Mouse (Mus musculus) stomach, postnatal 0 days (tissue): ENCODE results near the gene Ypel3. TPM values are rescaled to one million over a fixed set of nuclear protein-coding genes. Genes with fewer than 3 reads are reported as not detected.
A peak's percentile ranks its signal among the peaks of the same experiment; 100 is the strongest.

ENCODE experiments used
- ATAC-seq: fragments of 200-750 bp; cut with Nextera tagmentation; 2 replicates; pipeline ENCODE4 v1.8.0; 2017; ENCODE audit not compliant: low FRiP score, low TSS enrichment
- DNase-seq: peaks from one replicate; pipeline ENCODE4 v3.0.0-alpha.2; 2016; ENCODE audit warnings: low spot score
- H3K27ac ChIP-seq: fragments of 300-500 bp; sonication (generic); replicated peaks from 2 replicates; pipeline ENCODE4 v1.5.1; 2014; ENCODE audit warnings: mild to moderate bottlenecking, control low read depth
- H3K27me3 ChIP-seq: fragments of 300-500 bp; sonication (generic); 2 replicates; pipeline ENCODE4 v1.6.1; 2014; ENCODE audit warnings: low read length; ENCODE audit not compliant: control insufficient read depth, insufficient read depth
- H3K36me3 ChIP-seq: fragments of 300-500 bp; sonication (generic); 2 replicates; pipeline ENCODE4 v1.6.1; 2014; ENCODE audit warnings: low read length, mixed read lengths; ENCODE audit not compliant: control insufficient read depth, insufficient read depth
- H3K4me1 ChIP-seq: fragments of 300-500 bp; sonication (generic); replicated peaks from 2 replicates; pipeline ENCODE4 v1.6.1; 2014; ENCODE audit warnings: antibody characterized with exemption; ENCODE audit not compliant: control insufficient read depth, insufficient read depth
- H3K4me2 ChIP-seq: fragments of 300-500 bp; sonication (generic); replicated peaks from 2 replicates; pipeline ENCODE4 v1.6.1; 2014; ENCODE audit warnings: low read depth, mild to moderate bottlenecking, control low read depth, moderate library complexity
- H3K4me3 ChIP-seq: fragments of 300-500 bp; sonication (generic); 2 replicates; pipeline ENCODE4 v1.5.1; 2014; ENCODE audit warnings: low read depth, low read length, control low read depth
- H3K9ac ChIP-seq: fragments of 300-500 bp; sonication (generic); 2 replicates; pipeline ENCODE4 v1.6.1; 2014; ENCODE audit warnings: mild to moderate bottlenecking, low read length, control low read depth, mixed read lengths
- H3K9me3 ChIP-seq: fragments of 300-500 bp; sonication (generic); 2 replicates; pipeline ENCODE4 v1.6.1; 2016; ENCODE audit warnings: low read length; ENCODE audit not compliant: control insufficient read depth
- CTCF ChIP-seq: IDR thresholded peaks from 2 replicates; pipeline ENCODE4 v1.5.1; 2016; ENCODE audit warnings: antibody characterized with exemption, low read depth, mild to moderate bottlenecking, moderate library complexity
- EP300 ChIP-seq: optimal IDR thresholded peaks from 2 replicates; pipeline ENCODE3; 2016; ENCODE audit warnings: antibody characterized with exemption
- WGBS: fragments of 180-500 bp; shearing (Covaris S2); extraction: QIAGEN DNeasy Blood & Tissue Kit; methylation state at CpG from one replicate; pipeline ENCODE4 v1.1.7; 2014; 5-methylcytosine and 5-hydroxymethylcytosine counted together
- polyA plus RNA-seq: library from polyadenylated mRNA; unstranded; fragments of >200 nt; fragmentation: Nextera tagmentation; extraction: Ambion mirVana; gene quantifications from 2 replicates; pipeline ENCODE4 v1.2.1, GENCODE M21; 2015

The Ypel3 gene
- polyA plus RNA-seq, 1 experiment from 2014 or later = 86.0 TPM

DNA sequence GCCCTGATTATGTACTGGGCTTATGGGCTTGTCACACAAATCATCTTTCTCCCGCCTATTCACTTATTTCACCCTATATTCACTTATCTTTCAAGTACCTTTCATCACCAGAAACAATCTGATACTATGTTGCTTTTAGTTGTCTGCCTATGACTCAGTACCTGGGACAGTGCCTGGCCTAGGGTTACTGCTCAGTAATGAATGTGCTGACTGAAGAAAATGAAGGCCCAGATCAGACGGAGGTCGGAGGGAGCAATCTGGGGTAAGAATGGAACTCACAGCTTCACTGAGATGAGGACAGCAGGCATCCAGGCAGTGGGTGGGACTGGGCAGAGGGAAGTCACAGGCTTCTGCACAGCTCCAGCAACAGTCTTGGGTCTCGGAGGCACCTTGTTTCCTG is 30.6 kb downstream of the Ypel3 start:
- H3K4me1 ChIP-seq = 0 out of 2 replicates have a peak, but pooled peaks cover 4% of the 10 kb centered on the region
- H3K9ac ChIP-seq = peak overlapping the region; percentile 60; the same call in 1 of the 2 replicates
- no peak for TF ChIP-seq CTCF
- TF ChIP-seq EP300 = no peak
- H3K27me3 ChIP-seq = no peaks in the 10 kb centered on the region
- H3K27ac ChIP-seq = no peak overlapping the region; the same call in 1 of the 2 replicates
- no peak overlapping the region for H3K4me3 ChIP-seq
- no peaks in the 10 kb centered on the region for H3K36me3 ChIP-seq
- no peak for ATAC-seq
- peak overlapping the region; percentile 69; the same call in 1 of the 2 replicates for H3K4me2 ChIP-seq
- 34% methylated on average over 4 of the region's 4 CpGs for WGBS
- no peak for DNase-seq
- no peaks in the 10 kb centered on the region for H3K9me3 ChIP-seq

DNA sequence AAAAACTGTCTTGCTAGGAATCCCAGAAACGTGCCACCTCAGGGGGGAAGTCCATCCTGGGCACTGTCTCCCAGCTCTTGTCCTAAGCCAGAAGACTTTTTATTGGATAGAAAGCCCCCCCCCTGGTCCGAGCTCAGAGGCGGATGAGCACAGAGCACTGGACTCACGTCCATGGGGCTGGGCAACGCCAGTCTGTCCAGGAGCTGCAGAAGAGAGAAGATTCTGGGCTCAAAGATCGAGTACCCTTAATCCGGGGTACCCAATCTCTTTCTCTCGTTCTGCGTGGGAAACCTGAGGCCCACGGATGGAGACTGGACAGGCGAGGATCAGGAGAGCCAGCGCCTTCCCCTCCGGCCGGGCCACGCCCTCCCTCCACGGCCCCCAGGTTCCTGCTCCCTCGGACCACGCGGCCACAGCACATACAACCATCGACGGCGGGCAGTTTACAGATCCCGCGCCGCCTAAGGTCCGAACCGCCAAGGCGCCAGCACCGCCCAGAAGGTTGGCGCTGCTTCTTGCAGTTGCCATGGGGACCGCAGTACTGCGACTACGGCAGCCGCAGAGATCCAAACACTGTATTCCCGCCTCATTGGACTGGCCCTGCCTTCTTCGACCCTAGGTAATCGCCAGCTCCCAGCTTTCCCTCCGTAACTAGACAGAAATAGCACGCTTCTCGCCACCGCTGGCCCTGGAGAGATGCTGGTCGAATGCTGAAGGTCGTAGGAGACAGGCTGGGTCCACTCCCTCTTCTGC is 32.1 kb downstream of the Ypel3 start:
- DNase-seq (peak; percentile 87), ATAC-seq (peak; percentile 84)
- Histone ChIP-seq H3K36me3 (no peaks in the 10 kb centered on the region), H3K27me3 (no peaks in the 10 kb centered on the region), H3K4me2 (peak overlapping the region; percentile 69), H3K4me1 (0 out of 2 replicates have a peak, but pooled peaks cover 4% of the 10 kb centered on the region), H3K9me3 (no peaks in the 10 kb centered on the region), H3K9ac (peak overlapping the region; percentile 60), H3K4me3 (peak overlapping the region; percentile 55), H3K27ac (peak overlapping the region; percentile 41; the same call in 1 of the 2 replicates)
- WGBS = 0% methylated on average over 38 of the region's 43 CpGs
- TF ChIP-seq EP300 = no peak
- peak; percentile 44 for TF ChIP-seq CTCF

DNA sequence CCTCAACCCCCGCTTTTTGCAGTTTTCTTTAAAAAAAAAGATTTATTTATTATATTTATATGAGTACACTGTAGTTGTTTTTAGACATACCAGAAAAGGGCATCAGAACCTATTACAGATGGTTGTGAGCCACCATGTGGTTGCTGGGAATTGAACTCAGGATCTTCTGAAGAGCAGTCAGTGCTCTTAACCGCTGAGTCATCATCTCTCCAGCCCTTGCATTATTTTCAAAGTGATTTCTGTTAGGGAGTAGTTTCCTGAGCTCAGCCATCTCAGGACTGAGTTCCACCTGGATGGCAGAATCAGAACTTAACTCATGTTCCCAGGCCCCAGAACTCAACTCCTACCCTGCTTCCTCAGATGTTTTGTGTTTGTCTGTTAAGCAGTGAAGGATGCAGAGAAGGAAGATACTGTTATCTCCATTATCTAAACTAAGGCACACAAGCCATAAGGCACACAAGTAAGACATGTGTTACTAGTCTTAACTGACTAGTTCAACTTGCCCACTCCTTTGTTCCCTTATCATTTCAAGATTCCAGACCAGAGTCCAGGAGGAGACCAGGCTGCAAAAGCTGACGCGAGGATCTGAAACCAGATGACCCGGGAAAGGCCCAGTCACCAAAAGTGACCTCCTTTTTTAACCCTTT is 33.1 kb downstream of the Ypel3 start:
- no peak overlapping the region for H3K9ac ChIP-seq
- no peaks in the 10 kb centered on the region for H3K9me3 ChIP-seq
- no peak overlapping the region for H3K4me3 ChIP-seq
- no peaks in the 10 kb centered on the region for H3K27me3 ChIP-seq
- 40% methylated on average over 5 of the region's 5 CpGs for WGBS
- ATAC-seq = no peak
- no peak overlapping the region for H3K27ac ChIP-seq
- no peaks in the 10 kb centered on the region for H3K36me3 ChIP-seq
- no peak overlapping the region; the same call in 1 of the 2 replicates for H3K4me2 ChIP-seq
- no peak for DNase-seq
- TF ChIP-seq CTCF (no peak), EP300 (no peak)
- H3K4me1 ChIP-seq = 0 out of 2 replicates have a peak, but pooled peaks cover 4% of the 10 kb centered on the region

DNA sequence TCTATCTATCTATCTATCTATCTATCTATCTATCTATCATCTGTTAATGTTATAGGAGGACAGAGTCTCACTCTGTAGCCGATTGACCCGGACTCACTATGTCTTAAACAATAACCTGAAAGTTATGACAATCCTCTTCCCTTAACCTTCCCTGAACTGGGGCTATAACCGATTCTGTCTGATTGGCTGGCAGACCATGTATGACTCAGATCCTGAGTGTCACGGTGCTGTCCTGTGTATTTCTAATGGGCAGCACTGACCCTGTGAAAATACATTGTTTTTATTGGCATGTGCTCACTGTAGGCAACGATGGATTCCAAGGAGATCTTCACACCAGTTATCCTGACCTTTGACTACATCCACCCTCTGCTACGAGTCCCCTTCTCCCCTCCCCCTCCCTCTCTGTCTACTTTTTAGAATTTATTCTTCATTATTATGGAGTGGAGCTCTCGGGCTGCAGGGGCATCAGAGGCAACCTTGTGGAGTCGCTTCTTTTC is 39.0 kb downstream of the Ypel3 start:
- no peaks in the 10 kb centered on the region for H3K4me1 ChIP-seq
- no peak overlapping the region for H3K4me3 ChIP-seq
- 63% methylated on average over 8 of the region's 8 CpGs for WGBS
- no peak for TF ChIP-seq EP300
- no peak for TF ChIP-seq CTCF
- H3K9me3 ChIP-seq = no peaks in the 10 kb centered on the region
- ATAC-seq (no peak), DNase-seq (no peak)
- no peak overlapping the region for H3K4me2 ChIP-seq
- H3K36me3 ChIP-seq = no peaks in the 10 kb centered on the region
- H3K27ac ChIP-seq = no peak overlapping the region
- H3K9ac ChIP-seq = no peak overlapping the region
- H3K27me3 ChIP-seq = no peaks in the 10 kb centered on the region

DNA sequence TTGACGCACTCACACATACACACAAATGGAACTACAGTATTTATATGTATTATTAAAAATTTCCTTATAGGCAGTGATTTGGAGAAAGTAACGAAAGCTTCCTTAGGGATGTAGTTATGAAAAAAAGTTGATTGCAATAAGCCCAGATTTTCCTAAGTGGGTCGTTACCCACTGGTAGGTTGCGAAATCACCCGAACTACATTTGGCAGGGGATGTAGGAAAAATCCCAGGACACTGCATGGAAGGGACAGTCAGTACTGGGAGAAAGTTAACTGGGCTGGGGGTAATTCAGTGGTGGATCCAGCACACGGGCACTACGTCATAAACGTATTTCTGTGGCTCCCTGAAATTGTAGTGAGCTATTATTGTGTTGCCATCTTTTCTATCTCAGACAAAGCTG is 39.7 kb downstream of the Ypel3 start:
- DNase-seq (no peak), ATAC-seq (no peak)
- no peak overlapping the region for H3K4me3 ChIP-seq
- no peak overlapping the region for H3K27ac ChIP-seq
- TF ChIP-seq CTCF = no peak
- no peaks in the 10 kb centered on the region for H3K36me3 ChIP-seq
- no peak overlapping the region for H3K9ac ChIP-seq
- WGBS = 75% methylated on average over 8 of the region's 8 CpGs
- H3K4me1 ChIP-seq = no peaks in the 10 kb centered on the region
- H3K27me3 ChIP-seq = no peaks in the 10 kb centered on the region
- H3K9me3 ChIP-seq = no peaks in the 10 kb centered on the region
- no peak overlapping the region for H3K4me2 ChIP-seq

DNA sequence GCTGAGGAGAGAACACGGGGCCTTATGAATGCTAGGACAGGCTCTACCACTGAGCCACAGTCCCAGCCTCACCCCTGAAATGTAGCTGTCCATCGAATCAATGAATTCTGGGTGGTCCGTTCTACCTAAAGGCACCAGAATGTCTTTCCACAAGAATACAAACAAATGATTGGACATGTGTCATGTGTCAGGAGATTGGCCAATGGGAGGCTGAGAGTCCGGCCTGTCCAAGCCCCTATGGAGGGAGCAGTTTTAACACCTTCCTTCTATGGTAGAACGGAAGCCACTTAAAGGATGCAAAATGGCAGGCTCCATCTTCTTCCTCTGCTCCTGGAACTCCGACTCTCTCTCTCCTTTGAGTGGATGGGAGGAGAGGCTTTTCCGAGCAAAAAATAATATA is 40.8 kb downstream of the Ypel3 start:
- ATAC-seq (no peak), DNase-seq (no peak)
- no peak overlapping the region for H3K4me2 ChIP-seq
- no peak overlapping the region for H3K4me3 ChIP-seq
- H3K9me3 ChIP-seq = no peaks in the 10 kb centered on the region
- TF ChIP-seq EP300 (no peak), CTCF (no peak)
- H3K27ac ChIP-seq = no peak overlapping the region
- no peaks in the 10 kb centered on the region for H3K36me3 ChIP-seq
- no peak overlapping the region for H3K9ac ChIP-seq
- 83% methylated on average over 7 of the region's 7 CpGs for WGBS
- no peaks in the 10 kb centered on the region for H3K27me3 ChIP-seq
- H3K4me1 ChIP-seq = no peaks in the 10 kb centered on the region
